Mouse (Mus musculus): Measurements from ENCODE around the gene Nhsl1.

DNA sequence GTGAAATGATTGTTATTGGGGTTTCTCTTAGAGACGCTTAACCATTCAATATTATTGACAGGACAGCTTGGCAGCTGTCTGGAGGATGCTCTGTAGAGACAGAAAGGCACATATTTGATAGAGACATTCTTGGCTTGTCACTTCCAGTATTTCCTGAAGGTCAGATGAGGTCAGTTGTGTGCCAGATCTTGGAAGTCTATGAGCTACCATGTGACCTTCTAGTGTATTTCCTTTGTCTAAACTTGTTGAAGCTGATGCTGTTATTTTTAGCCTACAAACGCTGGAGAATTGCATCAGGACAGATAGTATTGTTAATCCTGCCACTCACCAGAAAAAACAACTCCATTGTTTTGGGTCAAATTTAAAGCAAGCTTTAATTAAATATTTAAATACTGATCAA, 66.0 kb downstream of the Nhsl1 start:
- no peak for TF ChIP-seq CTCF (IDR thresholded peaks at IDR 0.05; ENCODE audit: extremely low read depth, insufficient read length, insufficient replicate concordance, low read depth, low read length)
- no peak for TF ChIP-seq POLR2A (IDR thresholded peaks at IDR 0.05; ENCODE audit: low read depth, low read length)
